Mouse (Mus musculus): ENCODE measurements around the gene Nr1h2. TPM values are rescaled to one million over a fixed set of nuclear protein-coding genes. Genes with fewer than 3 reads are reported as not detected.
A peak's percentile ranks its signal among the peaks of the same experiment; 100 is the strongest.

Gene Nr1h2
- total RNA-seq, 2 experiments from 2014 or later = 27.0 to 29.3 TPM

GRCm38 (mm10) chr7:44549621-44550408, 3.9 kb downstream of the Nr1h2 start:
- DNase-seq = no peak

GRCm38 (mm10) chr7:44548497-44549087, 5.2 kb downstream of the Nr1h2 start, which contains the start of gene Pold1:
Pold1 (minus strand) TSS chr7:44548849.
- DNase-seq = peak; percentile 99

- no peak for DNase-seq
Measured at GRCm38 (mm10) chr7:44547725-44548124, 6.0 kb downstream of the Nr1h2 start.

GRCm38 (mm10) chr7:44547041-44547440, 6.7 kb downstream of the Nr1h2 start:
- DNase-seq = no peak

GRCm38 (mm10) chr7:44546274-44546673, 7.5 kb downstream of the Nr1h2 start:
- no peak for DNase-seq

- no peak for DNase-seq
Measured at GRCm38 (mm10) chr7:44543071-44543470, 10.7 kb downstream of the Nr1h2 start.

- DNase-seq = no peak
Measured at GRCm38 (mm10) chr7:44542555-44542954, 11.2 kb downstream of the Nr1h2 start.

GRCm38 (mm10) chr7:44538756-44539624, 14.8 kb downstream of the Nr1h2 start:
- DNase-seq = no peak

- no peak for DNase-seq
Measured at GRCm38 (mm10) chr7:44537496-44537895, 16.3 kb downstream of the Nr1h2 start.

GRCm38 (mm10) chr7:44537009-44537408, 16.7 kb downstream of the Nr1h2 start:
- DNase-seq = no peak

- DNase-seq = no peak
Measured at GRCm38 (mm10) chr7:44536590-44536968, 17.2 kb downstream of the Nr1h2 start.

- DNase-seq = no peak
Measured at GRCm38 (mm10) chr7:44535657-44536589, 17.8 kb downstream of the Nr1h2 start.

- DNase-seq = no peak
Measured at GRCm38 (mm10) chr7:44534656-44535441, 18.9 kb downstream of the Nr1h2 start.

- DNase-seq = no peak
Measured at GRCm38 (mm10) chr7:44534242-44534641, 19.5 kb downstream of the Nr1h2 start.

- DNase-seq = no peak
Measured at GRCm38 (mm10) chr7:44533746-44534045, 20.1 kb downstream of the Nr1h2 start.

GRCm38 (mm10) chr7:44532918-44533745, 20.6 kb downstream of the Nr1h2 start:
- DNase-seq = no peak

- DNase-seq = no peak
Measured at GRCm38 (mm10) chr7:44531946-44532732, 21.6 kb downstream of the Nr1h2 start, which contains the start of gene Spib. Spib (minus strand) TSS chr7:44532071.

GRCm38 (mm10) chr7:44531207-44531606, 22.5 kb downstream of the Nr1h2 start:
- DNase-seq = no peak

GRCm38 (mm10) chr7:44530507-44530906, 23.2 kb downstream of the Nr1h2 start:
- DNase-seq = no peak

Measured in gastrocnemius, postnatal 25 days (tissue).